Mouse (Mus musculus): ENCODE measurements around the gene Kmt2a. TPM values are rescaled to one million over a fixed set of nuclear protein-coding genes. Genes with fewer than 3 reads are reported as not detected.
A peak's percentile ranks its signal among the peaks of the same experiment; 100 is the strongest.

The Kmt2a gene
- polyA plus RNA-seq, 1 experiment: 12.1 TPM

GRCm38 (mm10) chr9:44892664-44893063 lies 11.6 kb upstream of the Kmt2a start:
- 72% methylated on average over 3 of the region's 3 CpGs for WGBS
- no peak for TF ChIP-seq CTCF (conservative IDR thresholded peaks at IDR 0.05; ENCODE audit: insufficient read depth, insufficient read length, low read depth, low read length)
- no peak for TF ChIP-seq POLR2A (IDR thresholded peaks at IDR 0.05; ENCODE audit: low read depth, low read length)
- H3K36me3 ChIP-seq (ENCODE audit: control insufficient read depth, insufficient read depth, low read length): no peaks in the 10 kb centered on the region
- no peak overlapping the region for H3K27ac ChIP-seq (ENCODE audit: insufficient read depth, low read depth, low read length)
- no peaks in the 10 kb centered on the region for H3K27me3 ChIP-seq (replicated peaks; ENCODE audit: control insufficient read depth, insufficient read depth, low read length)
- H3K4me1 ChIP-seq (ENCODE audit: control insufficient read depth, insufficient read depth, low read length): no peaks in the 10 kb centered on the region
- H3K4me3 ChIP-seq (ENCODE audit: insufficient read depth, low read depth, low read length): no peak overlapping the region
- DNase-seq: no peak

DNA sequence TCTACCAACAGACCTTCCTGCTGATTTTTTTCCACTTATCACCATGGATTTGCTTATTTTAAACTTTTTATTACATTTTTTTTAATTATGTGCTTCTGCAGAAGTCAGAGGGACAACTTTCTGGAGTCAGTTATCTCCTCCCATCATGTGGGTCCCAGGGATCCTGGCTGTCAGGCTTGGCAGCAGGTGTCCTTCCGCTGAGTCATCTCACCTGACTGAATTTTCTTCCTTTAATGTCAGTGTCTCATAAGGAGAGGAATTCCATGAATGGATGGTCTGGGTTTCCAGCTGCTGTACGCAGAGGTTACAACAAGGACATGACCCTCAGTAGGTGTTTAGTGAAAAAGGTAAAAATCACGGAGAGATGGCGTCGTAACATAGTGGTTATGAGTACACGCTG lies 10.1 kb upstream of the Kmt2a start:
- Histone ChIP-seq H3K4me1 (ENCODE audit: control insufficient read depth, insufficient read depth, low read length) (no peaks in the 10 kb centered on the region), H3K27ac (ENCODE audit: insufficient read depth, low read depth, low read length) (no peak overlapping the region), H3K36me3 (ENCODE audit: control insufficient read depth, insufficient read depth, low read length) (no peaks in the 10 kb centered on the region), H3K27me3 (replicated peaks; ENCODE audit: control insufficient read depth, insufficient read depth, low read length) (no peaks in the 10 kb centered on the region), H3K4me3 (ENCODE audit: insufficient read depth, low read depth, low read length) (no peak overlapping the region)
- no peak for DNase-seq
- no peak for TF ChIP-seq POLR2A (IDR thresholded peaks at IDR 0.05; ENCODE audit: low read depth, low read length)
- TF ChIP-seq CTCF (conservative IDR thresholded peaks at IDR 0.05; ENCODE audit: insufficient read depth, insufficient read length, low read depth, low read length): no peak
- 91% methylated on average over 6 of the region's 6 CpGs for WGBS

GRCm38 (mm10) chr9:44890122-44890521 lies 9.0 kb upstream of the Kmt2a start:
- no peaks in the 10 kb centered on the region for H3K4me1 ChIP-seq (ENCODE audit: control insufficient read depth, insufficient read depth, low read length)
- H3K27ac ChIP-seq (ENCODE audit: insufficient read depth, low read depth, low read length): no peak overlapping the region
- WGBS: 70% methylated on average over 2 of the region's 2 CpGs
- TF ChIP-seq POLR2A (IDR thresholded peaks at IDR 0.05; ENCODE audit: low read depth, low read length) (no peak), CTCF (conservative IDR thresholded peaks at IDR 0.05; ENCODE audit: insufficient read depth, insufficient read length, low read depth, low read length) (no peak)
- no peak for DNase-seq
- H3K4me3 ChIP-seq (ENCODE audit: insufficient read depth, low read depth, low read length): no peak overlapping the region
- H3K27me3 ChIP-seq (replicated peaks; ENCODE audit: control insufficient read depth, insufficient read depth, low read length): no peaks in the 10 kb centered on the region
- no peaks in the 10 kb centered on the region for H3K36me3 ChIP-seq (ENCODE audit: control insufficient read depth, insufficient read depth, low read length)

DNA sequence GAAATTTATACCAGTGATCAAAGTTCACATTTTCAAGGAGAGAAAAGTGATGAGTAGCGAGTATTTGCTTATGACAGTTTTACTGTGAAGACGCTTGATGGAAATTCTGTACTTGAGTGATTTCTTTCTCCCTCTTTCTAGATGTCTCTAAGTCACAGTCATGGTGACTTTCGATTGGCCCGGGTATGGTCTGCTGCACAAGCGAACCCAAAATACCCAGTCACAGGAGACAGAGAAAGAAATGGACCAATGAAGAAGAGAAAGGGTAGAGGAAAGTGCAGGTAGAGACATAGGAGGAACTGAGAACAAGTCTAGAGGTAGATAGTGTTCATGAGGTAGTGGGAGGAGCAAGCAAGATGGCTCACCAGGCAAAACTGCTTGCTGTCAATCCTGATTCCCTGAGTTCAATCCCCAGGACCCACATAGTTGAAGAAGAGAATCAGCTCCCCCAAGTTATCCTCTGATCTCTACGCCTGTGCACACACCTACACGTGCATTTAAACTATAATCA lies 7.1 kb upstream of the Kmt2a start:
- Histone ChIP-seq H3K36me3 (ENCODE audit: control insufficient read depth, insufficient read depth, low read length) (no peaks in the 10 kb centered on the region), H3K4me3 (ENCODE audit: insufficient read depth, low read depth, low read length) (no peak overlapping the region), H3K4me1 (ENCODE audit: control insufficient read depth, insufficient read depth, low read length) (no peaks in the 10 kb centered on the region; the same call in 1 of the 2 replicates), H3K27me3 (replicated peaks; ENCODE audit: control insufficient read depth, insufficient read depth, low read length) (no peaks in the 10 kb centered on the region), H3K27ac (ENCODE audit: insufficient read depth, low read depth, low read length) (no peak overlapping the region)
- DNase-seq: no peak
- TF ChIP-seq POLR2A (IDR thresholded peaks at IDR 0.05; ENCODE audit: low read depth, low read length): no peak
- no peak for TF ChIP-seq CTCF (conservative IDR thresholded peaks at IDR 0.05; ENCODE audit: insufficient read depth, insufficient read length, low read depth, low read length)
- WGBS: 85% methylated on average over 7 of the region's 7 CpGs

DNA sequence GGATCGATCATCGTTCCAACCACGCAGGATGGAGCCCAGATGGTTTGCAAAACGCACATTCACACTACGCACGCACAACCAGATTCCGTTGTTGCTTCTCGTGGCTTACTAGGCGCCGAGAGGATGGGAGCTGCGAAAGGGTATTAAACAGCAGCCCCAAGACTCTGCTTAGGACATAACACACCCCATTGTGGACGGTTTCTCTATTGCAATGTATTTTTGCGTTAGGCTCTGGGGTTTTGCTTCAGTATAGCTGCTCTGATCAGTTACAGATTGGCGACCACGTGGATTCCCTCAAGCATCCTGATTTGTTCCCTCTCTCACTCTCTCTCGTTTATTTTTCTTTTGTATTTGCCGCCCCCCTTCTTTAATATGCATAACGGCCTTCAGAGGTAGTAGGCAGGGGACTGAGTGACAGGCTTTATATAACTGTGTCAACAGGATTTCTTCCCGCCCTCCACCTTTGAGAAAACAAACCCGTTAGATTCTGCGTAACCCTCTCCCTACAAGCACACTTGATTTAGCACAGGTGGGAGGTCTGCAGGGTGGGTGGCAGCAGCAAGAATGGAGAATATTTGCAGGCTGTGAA lies 2.0 kb upstream of the Kmt2a start:
- Histone ChIP-seq H3K27ac (ENCODE audit: insufficient read depth, low read depth, low read length) (no peak overlapping the region), H3K4me3 (ENCODE audit: insufficient read depth, low read depth, low read length) (peak overlapping the region; percentile 93), H3K4me1 (ENCODE audit: control insufficient read depth, insufficient read depth, low read length) (peaks cover 10% of the 10 kb centered on the region), H3K36me3 (ENCODE audit: control insufficient read depth, insufficient read depth, low read length) (no peaks in the 10 kb centered on the region), H3K27me3 (replicated peaks; ENCODE audit: control insufficient read depth, insufficient read depth, low read length) (no peaks in the 10 kb centered on the region)
- no peak for TF ChIP-seq CTCF (conservative IDR thresholded peaks at IDR 0.05; ENCODE audit: insufficient read depth, insufficient read length, low read depth, low read length)
- no peak for TF ChIP-seq POLR2A (IDR thresholded peaks at IDR 0.05; ENCODE audit: low read depth, low read length)
- DNase-seq: no peak
- 3% methylated on average over 21 of the region's 21 CpGs for WGBS

GRCm38 (mm10) chr9:44882436-44882980 lies 1.4 kb upstream of the Kmt2a start:
- peak overlapping the region; percentile 93 for H3K4me3 ChIP-seq (ENCODE audit: insufficient read depth, low read depth, low read length)
- H3K27ac ChIP-seq (ENCODE audit: insufficient read depth, low read depth, low read length): no peak overlapping the region
- peak; percentile 53 for DNase-seq
- H3K4me1 ChIP-seq (ENCODE audit: control insufficient read depth, insufficient read depth, low read length): peaks cover 10% of the 10 kb centered on the region
- no peak; the same call in 1 of the 2 replicates for TF ChIP-seq CTCF (conservative IDR thresholded peaks at IDR 0.05; ENCODE audit: insufficient read depth, insufficient read length, low read depth, low read length)
- no peak for TF ChIP-seq POLR2A (IDR thresholded peaks at IDR 0.05; ENCODE audit: low read depth, low read length)
- no peaks in the 10 kb centered on the region for H3K27me3 ChIP-seq (replicated peaks; ENCODE audit: control insufficient read depth, insufficient read depth, low read length)
- WGBS: under 1% methylated on average over 26 of the region's 27 CpGs
- H3K36me3 ChIP-seq (ENCODE audit: control insufficient read depth, insufficient read depth, low read length): no peaks in the 10 kb centered on the region

- Histone ChIP-seq H3K36me3 (ENCODE audit: control insufficient read depth, insufficient read depth, low read length) (no peaks in the 10 kb centered on the region), H3K27me3 (replicated peaks; ENCODE audit: control insufficient read depth, insufficient read depth, low read length) (no peaks in the 10 kb centered on the region), H3K4me1 (ENCODE audit: control insufficient read depth, insufficient read depth, low read length) (peaks cover 10% of the 10 kb centered on the region), H3K27ac (ENCODE audit: insufficient read depth, low read depth, low read length) (peak overlapping the region; percentile 87), H3K4me3 (ENCODE audit: insufficient read depth, low read depth, low read length) (peak overlapping the region; percentile 93)
- peak; percentile 84 for DNase-seq
- under 1% methylated on average over 28 of the region's 29 CpGs for WGBS
- TF ChIP-seq CTCF (conservative IDR thresholded peaks at IDR 0.05; ENCODE audit: insufficient read depth, insufficient read length, low read depth, low read length) (no peak), POLR2A (IDR thresholded peaks at IDR 0.05; ENCODE audit: low read depth, low read length) (peak; percentile 50)
Observed at GRCm38 (mm10) chr9:44881941-44882435, 892 bp upstream of the Kmt2a start.
